Mouse (Mus musculus): ENCODE data around the gene Gstk1.

GRCm38 (mm10) chr6:42237276-42237805 is 8.4 kb upstream of the Gstk1 start:
- TF ChIP-seq EP300 (optimal IDR thresholded peaks at IDR 0.05) (no peak), CTCF (IDR thresholded peaks at IDR 0.05; ENCODE audit: low read depth) (no peak)

Measured in stomach, postnatal 0 days (tissue).